Mouse (Mus musculus) neural tube, embryonic 11.5 days (tissue): Measurements from ENCODE around the gene Fndc3c1. TPM values are rescaled to one million over a fixed set of nuclear protein-coding genes. Genes with fewer than 3 reads are reported as not detected.
"Not testable (repeated sequence)": the region's sequence is repeated elsewhere in the genome, so short reads cannot be mapped to it uniquely, and the experiment has no call there.

Experiments
- ATAC-seq: fragments of 200-750 bp; cut with Nextera tagmentation; 2 replicates; pipeline ENCODE4 v1.8.0; 2017; ENCODE audit warnings: moderate number of reproducible peaks, mild to moderate bottlenecking, moderate TSS enrichment, moderate library complexity; ENCODE audit not compliant: insufficient read depth, low FRiP score, low TSS enrichment
- DNase-seq: peaks from one replicate; pipeline ENCODE4 v3.0.0-alpha.2; 2015; ENCODE audit warnings: low spot score
- H3K27ac ChIP-seq: fragments of 300-500 bp; sonication (generic); 2 replicates; pipeline ENCODE4 v1.5.1; 2014; ENCODE audit warnings: low read depth, mild to moderate bottlenecking, low read length
- H3K27me3 ChIP-seq: fragments of 300-500 bp; sonication (generic); 2 replicates; pipeline ENCODE4 v1.6.1; 2014; ENCODE audit warnings: mild to moderate bottlenecking, low read length, mixed read lengths; ENCODE audit not compliant: control insufficient read depth, insufficient read depth
- H3K36me3 ChIP-seq: fragments of 300-500 bp; sonication (generic); 2 replicates; pipeline ENCODE4 v1.6.1; 2014; ENCODE audit warnings: mild to moderate bottlenecking, low read length, moderate library complexity, mixed read lengths; ENCODE audit not compliant: control insufficient read depth, insufficient read depth
- H3K4me1 ChIP-seq: fragments of 300-500 bp; sonication (generic); 2 replicates; pipeline ENCODE4 v1.6.1; 2014; ENCODE audit warnings: low read length, mixed read lengths; ENCODE audit not compliant: control insufficient read depth, insufficient read depth
- H3K4me2 ChIP-seq: fragments of 300-500 bp; sonication (generic); 2 replicates; pipeline ENCODE4 v1.6.1; 2014; ENCODE audit warnings: low read depth, mild to moderate bottlenecking, moderate library complexity
- H3K4me3 ChIP-seq: fragments of 300-500 bp; sonication (generic); 2 replicates; pipeline ENCODE4 v1.5.1; 2014; ENCODE audit warnings: low read depth, low read length
- H3K9ac ChIP-seq: fragments of 300-500 bp; sonication (generic); 2 replicates; pipeline ENCODE4 v1.6.1; 2014; ENCODE audit warnings: mild to moderate bottlenecking, low read length
- H3K9me3 ChIP-seq: fragments of 300-500 bp; sonication (generic); 2 replicates; pipeline ENCODE4 v1.6.1; 2016; ENCODE audit warnings: low read length; ENCODE audit not compliant: control insufficient read depth
- WGBS: fragments of 180-500 bp; shearing (Covaris S2); extraction: QIAGEN DNeasy Blood & Tissue Kit; methylation state at CpG from one replicate; pipeline ENCODE4 v1.1.7; 2014; 5-methylcytosine and 5-hydroxymethylcytosine counted together
- microRNA-seq: library from miRNA; unstranded; fragments of <30 nt; microRNA quantifications from one replicate; pipeline ENCODE4, GENCODE M21; 2016
- polyA plus RNA-seq: library from polyadenylated mRNA; unstranded; fragments of >200 nt; fragmentation: Nextera tagmentation; extraction: Ambion mirVana; gene quantifications from 2 replicates; pipeline ENCODE4 v1.2.1, GENCODE M21; 2014

Fndc3c1 gene
- polyA plus RNA-seq, result 46.2 and 46.6 TPM in 2 replicates

DNA sequence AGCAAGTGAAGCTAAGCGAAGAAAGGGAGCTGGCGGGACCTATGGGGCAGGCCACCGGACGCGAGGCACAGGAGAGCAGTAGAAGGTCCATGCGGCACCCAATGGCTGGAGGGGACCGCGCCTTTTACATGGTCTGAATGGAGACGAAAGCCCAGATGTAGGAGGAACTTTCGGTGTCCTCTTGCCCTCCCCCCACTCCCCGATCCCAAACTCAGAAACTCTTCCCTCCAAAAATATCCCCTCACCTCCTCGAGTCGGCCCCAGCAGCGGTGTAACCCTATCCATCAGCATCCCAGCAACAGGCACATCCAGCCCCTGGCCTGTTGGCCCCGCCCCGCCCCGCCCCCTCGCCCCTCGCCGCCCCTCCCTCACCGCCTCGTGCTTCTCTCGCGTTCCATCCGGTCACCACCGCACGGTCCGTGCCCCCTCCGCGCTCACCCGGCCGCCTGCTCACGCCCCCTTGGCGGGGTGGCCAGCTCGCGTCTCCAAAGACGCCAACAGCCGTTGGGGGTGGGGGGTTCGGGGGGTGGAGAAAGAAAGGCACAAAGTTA is at the start of gene Fndc3c1:
Gene Fndc3c1 (minus strand): TSS at position 301 of the 551 bp plus-strand sequence.
- 19% methylated on average over 25 of the region's 39 CpGs for WGBS
- Histone ChIP-seq H3K4me2 (peak within 1 kb of the TSS; percentile 49), H3K27ac (no peak within 1 kb of the TSS), H3K4me1 (no peaks in the 10 kb centered on the region), H3K4me3 (peak within 1 kb of the TSS; percentile 37), H3K27me3 (no peaks in the 10 kb centered on the region), H3K9ac (peak within 1 kb of the TSS; percentile 22), H3K36me3 (no peaks in the 10 kb centered on the region), H3K9me3 (no peaks in the 10 kb centered on the region)
- DNase-seq (peak; percentile 59), ATAC-seq (peak; percentile 94)

GRCm38 (mm10) chrX:106486451-106486850 is 1.2 kb upstream of the Fndc3c1 start:
- Histone ChIP-seq H3K27ac (no peak overlapping the region), H3K9ac (no peak overlapping the region)

DNA sequence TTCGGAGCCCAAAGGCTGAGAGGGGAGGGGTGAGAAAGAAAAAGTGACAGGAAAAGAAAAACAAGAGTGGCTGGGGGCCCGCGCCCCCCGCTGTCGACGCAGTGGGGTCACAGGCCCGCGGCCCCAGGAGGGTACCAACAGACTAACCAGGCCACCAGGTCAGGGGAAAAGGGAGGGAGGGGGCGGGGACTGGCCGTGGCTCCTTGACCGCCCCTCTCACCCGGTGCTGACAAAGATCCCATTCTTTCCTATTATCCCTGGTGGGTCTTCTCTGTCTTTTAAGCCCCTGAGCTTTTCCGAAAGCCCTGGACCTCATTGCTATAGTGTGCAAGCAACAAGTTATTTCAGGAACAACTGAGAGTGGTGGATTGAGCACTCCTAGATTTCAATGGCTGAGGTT is 470 bp upstream of the Fndc3c1 start:
- H3K4me2 ChIP-seq, result peak overlapping the region; percentile 49
- H3K9ac ChIP-seq, result peak overlapping the region; percentile 22
- WGBS, result 37% methylated on average over 13 of the region's 13 CpGs
- H3K36me3 ChIP-seq, result no peaks in the 10 kb centered on the region
- peak overlapping the region; percentile 37 for H3K4me3 ChIP-seq
- no peaks in the 10 kb centered on the region for H3K9me3 ChIP-seq
- H3K4me1 ChIP-seq, result no peaks in the 10 kb centered on the region
- no peaks in the 10 kb centered on the region for H3K27me3 ChIP-seq
- DNase-seq (no peak), ATAC-seq (peak; percentile 74)
- no peak overlapping the region for H3K27ac ChIP-seq

More at GRCm38 (mm10) chrX:106486451-106486850, 1.2 kb upstream of the Fndc3c1 start:
- Histone ChIP-seq H3K36me3 (no peaks in the 10 kb centered on the region), H3K4me2 (no peak overlapping the region), H3K4me1 (no peaks in the 10 kb centered on the region), H3K4me3 (no peak overlapping the region), H3K9me3 (no peaks in the 10 kb centered on the region), H3K27me3 (no peaks in the 10 kb centered on the region)
- ATAC-seq (no peak), DNase-seq (no peak)
- 29% methylated on average over 10 of the region's 10 CpGs for WGBS

- not testable (repeated sequence) for H3K9ac ChIP-seq, ATAC-seq, H3K27me3 ChIP-seq, H3K27ac ChIP-seq, H3K4me2 ChIP-seq, H3K4me3 ChIP-seq, H3K9me3 ChIP-seq, H3K36me3 ChIP-seq, H3K4me1 ChIP-seq, DNase-seq
- WGBS, result 33% methylated on average over 2 of the region's 2 CpGs
Observed at GRCm38 (mm10) chrX:106479891-106480290, 5.3 kb downstream of the Fndc3c1 start.

DNA sequence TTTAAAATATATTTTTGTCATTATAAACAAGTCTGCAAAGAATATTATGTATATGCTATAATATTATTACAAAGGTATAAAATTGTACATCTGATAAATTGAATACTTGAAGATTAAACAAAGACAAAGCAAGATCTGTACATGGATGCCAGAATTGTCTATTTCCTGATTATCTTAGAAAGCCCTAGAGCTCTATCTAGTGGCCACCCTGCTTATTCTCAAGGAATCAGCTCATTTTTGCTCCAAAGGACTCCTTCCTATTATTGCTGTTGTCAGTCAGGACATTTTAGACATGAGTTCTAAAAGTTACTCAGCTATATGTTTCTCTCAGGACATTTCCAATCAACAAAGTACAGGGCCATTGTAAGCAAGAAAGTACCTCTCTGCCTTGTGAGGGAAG is 99.9 kb downstream of the Fndc3c1 start:
- Histone ChIP-seq H3K36me3 (no peaks in the 10 kb centered on the region), H3K4me2 (no peak overlapping the region), H3K27me3 (no peaks in the 10 kb centered on the region), H3K27ac (no peak overlapping the region), H3K4me3 (no peak overlapping the region), H3K9me3 (no peaks in the 10 kb centered on the region), H3K4me1 (no peaks in the 10 kb centered on the region), H3K9ac (no peak overlapping the region)
- ATAC-seq (no peak), DNase-seq (no peak)

DNA sequence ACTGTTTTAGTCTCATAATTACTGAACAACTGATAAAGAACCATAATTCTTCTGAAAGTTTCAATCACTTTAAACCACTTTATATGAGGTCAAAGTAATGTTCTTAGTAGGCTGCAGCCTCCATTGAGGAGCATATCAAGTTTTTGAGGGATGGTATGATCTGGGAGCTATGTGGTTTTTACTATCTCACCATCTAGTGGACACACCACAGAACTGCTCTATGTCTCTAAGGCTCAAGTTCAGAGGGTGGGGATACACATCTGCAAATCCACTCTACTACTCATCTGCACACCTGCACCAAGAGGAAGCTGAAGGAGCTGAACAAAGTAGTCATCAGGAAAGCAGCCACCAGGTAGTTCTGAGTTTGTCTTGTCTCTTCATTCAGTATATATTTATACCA is 104.6 kb downstream of the Fndc3c1 start:
- no peaks in the 10 kb centered on the region for H3K27me3 ChIP-seq
- no peak overlapping the region for H3K4me2 ChIP-seq
- H3K9me3 ChIP-seq, result no peaks in the 10 kb centered on the region
- DNase-seq (no peak), ATAC-seq (no peak)
- H3K36me3 ChIP-seq, result no peaks in the 10 kb centered on the region
- no peaks in the 10 kb centered on the region for H3K4me1 ChIP-seq
- no peak overlapping the region for H3K27ac ChIP-seq
- no peak overlapping the region for H3K4me3 ChIP-seq
- H3K9ac ChIP-seq, result no peak overlapping the region

Small RNA genes lying within 50 kb of the gene (microRNA-seq; reads per million reads assigned to microRNA genes)
- gene Gm27428, result not detected

Other genes starting within 250 kb of the Fndc3c1 start
- not detected in 2 replicates for gene Fnd3c2, start 230.0 kb downstream of the Fndc3c1 start, polyA plus RNA-seq
- gene Gm5127, start 97.8 kb upstream of the Fndc3c1 start, polyA plus RNA-seq, result 1.3 and 2.1 TPM in 2 replicates
- gene Cysltr1, start 118.3 kb upstream of the Fndc3c1 start, polyA plus RNA-seq, result 0.45 and 1.5 TPM in 2 replicates